Mouse (Mus musculus) heart, postnatal 0 days (tissue): ENCODE measurements at regions not wholly inside any gene's neighbourhood (a gene's known extent, or its start where the extent isn't known, plus 50 kb on each side); places are given as distances from the start of the nearest gene placed in this dataset.

Experiments
- ATAC-seq: fragments of 200-750 bp; cut with Nextera tagmentation; 2 replicates; pipeline ENCODE4 v1.8.0; 2017; ENCODE audit warnings: low read depth, moderate number of reproducible peaks, moderate library complexity; ENCODE audit not compliant: insufficient read depth
- DNase-seq: peaks from one replicate; pipeline ENCODE4 v3.0.0-alpha.2; 2016; ENCODE audit warnings: low spot score
- H3K27ac ChIP-seq: fragments of 300-500 bp; sonication (generic); 2 replicates; pipeline ENCODE4 v1.5.1; 2014; ENCODE audit warnings: low read depth, mild to moderate bottlenecking
- H3K27me3 ChIP-seq: fragments of 300-500 bp; sonication (generic); 2 replicates; pipeline ENCODE4 v1.6.1; 2014; ENCODE audit warnings: low read length, mixed read lengths; ENCODE audit not compliant: control insufficient read depth, insufficient read depth
- H3K36me3 ChIP-seq: fragments of 300-500 bp; sonication (generic); replicated peaks from 2 replicates; pipeline ENCODE4 v1.6.1; 2014; ENCODE audit warnings: low read length, mixed read lengths; ENCODE audit not compliant: control insufficient read depth, insufficient read depth
- H3K4me1 ChIP-seq: fragments of 300-500 bp; sonication (generic); 2 replicates; pipeline ENCODE4 v1.6.1; 2014; ENCODE audit warnings: antibody characterized with exemption; ENCODE audit not compliant: control insufficient read depth, insufficient read depth
- H3K4me2 ChIP-seq: fragments of 300-500 bp; sonication (generic); 2 replicates; pipeline ENCODE4 v1.6.1; 2014; ENCODE audit warnings: low read depth, mild to moderate bottlenecking, low read length, moderate library complexity
- H3K4me3 ChIP-seq: fragments of 300-500 bp; sonication (generic); 2 replicates; pipeline ENCODE4 v1.5.1; 2014; ENCODE audit warnings: low read depth, low read length
- H3K9ac ChIP-seq: fragments of 300-500 bp; sonication (generic); replicated peaks from 2 replicates; pipeline ENCODE4 v1.6.1; 2014; ENCODE audit warnings: low read depth, low read length, mixed read lengths
- H3K9me3 ChIP-seq: fragments of 300-500 bp; sonication (generic); replicated peaks from 2 replicates; pipeline ENCODE4 v1.6.1; 2016; ENCODE audit warnings: low read length; ENCODE audit not compliant: control insufficient read depth
- CTCF ChIP-seq: IDR thresholded peaks from 2 replicates; pipeline ENCODE4 v1.5.1; 2016; ENCODE audit warnings: antibody characterized with exemption, control low read depth, low read depth
- EP300 ChIP-seq: IDR thresholded peaks from 2 replicates; pipeline ENCODE4 v1.6.1; 2016; ENCODE audit warnings: antibody characterized with exemption, low read depth
- WGBS: fragments of 180-500 bp; shearing (Covaris S2); extraction: QIAGEN DNeasy Blood & Tissue Kit; methylation state at CpG from one replicate; pipeline ENCODE4 v1.1.7; 2014; 5-methylcytosine and 5-hydroxymethylcytosine counted together

- Histone ChIP-seq H3K36me3 (no peaks in the 10 kb centered on the region), H3K27ac (no peak overlapping the region), H3K4me1 (0 out of 2 replicates have a peak, but pooled peaks cover 5% of the 10 kb centered on the region), H3K9ac (no peak overlapping the region), H3K4me3 (no peak overlapping the region), H3K9me3 (0 out of 2 replicates have a peak, but pooled peaks cover 7% of the 10 kb centered on the region), H3K27me3 (no peaks in the 10 kb centered on the region), H3K4me2 (no peak overlapping the region)
- DNase-seq (no peak), ATAC-seq (no peak)
- no peak for TF ChIP-seq CTCF
- TF ChIP-seq EP300, result no peak
- 36% methylated on average over 4 of the region's 4 CpGs for WGBS
Measured at GRCm38 (mm10) chr14:102243806-102244536, 514.2 kb downstream of the Lmo7 start.

GRCm38 (mm10) chr14:102216581-102217368 lies 487.0 kb downstream of the Lmo7 start:
- ATAC-seq, result no peak
- Histone ChIP-seq H3K27ac (no peak overlapping the region), H3K9me3 (no peaks in the 10 kb centered on the region), H3K9ac (no peak overlapping the region), H3K36me3 (no peaks in the 10 kb centered on the region), H3K4me2 (0 out of 2 replicates have a peak overlapping the region, but pooled peaks have one; percentile 23), H3K4me1 (peaks cover 8% of the 10 kb centered on the region; the same call in 1 of the 2 replicates), H3K4me3 (no peak overlapping the region), H3K27me3 (no peaks in the 10 kb centered on the region)
- 42% methylated on average over 7 of the region's 7 CpGs for WGBS
- no peak for DNase-seq
- TF ChIP-seq CTCF (no peak), EP300 (no peak)

- peaks cover 8% of the 10 kb centered on the region; the same call in 1 of the 2 replicates for H3K4me1 ChIP-seq
- no peak overlapping the region for H3K4me3 ChIP-seq
- H3K4me2 ChIP-seq, result no peak overlapping the region
- H3K36me3 ChIP-seq, result no peaks in the 10 kb centered on the region
- no peak overlapping the region for H3K9ac ChIP-seq
- ATAC-seq, result no peak
- no peaks in the 10 kb centered on the region for H3K27me3 ChIP-seq
- no peak for DNase-seq
- H3K9me3 ChIP-seq, result no peaks in the 10 kb centered on the region
- no peak overlapping the region for H3K27ac ChIP-seq
- WGBS, result 74% methylated on average over 4 of the region's 4 CpGs
- TF ChIP-seq CTCF, result no peak
- TF ChIP-seq EP300, result no peak
Measured at GRCm38 (mm10) chr14:102215267-102215964, 485.7 kb downstream of the Lmo7 start.

- Histone ChIP-seq H3K4me2 (no peak overlapping the region), H3K4me1 (peaks cover 10% of the 10 kb centered on the region), H3K27me3 (no peaks in the 10 kb centered on the region), H3K4me3 (no peak overlapping the region), H3K27ac (no peak overlapping the region), H3K9me3 (no peaks in the 10 kb centered on the region), H3K36me3 (no peaks in the 10 kb centered on the region), H3K9ac (no peak overlapping the region)
- WGBS, result 83% methylated on average over 2 of the region's 2 CpGs
- DNase-seq, result no peak
- ATAC-seq, result no peak
- TF ChIP-seq CTCF, result no peak
- no peak for TF ChIP-seq EP300
Measured at GRCm38 (mm10) chr14:102212079-102212478, 482.3 kb downstream of the Lmo7 start.

GRCm38 (mm10) chr14:102204881-102205671 lies 475.3 kb downstream of the Lmo7 start:
- Histone ChIP-seq H3K27ac (no peak overlapping the region), H3K36me3 (no peaks in the 10 kb centered on the region), H3K4me2 (no peak overlapping the region), H3K4me1 (peaks cover 3% of the 10 kb centered on the region; the same call in 1 of the 2 replicates), H3K4me3 (no peak overlapping the region), H3K9me3 (no peaks in the 10 kb centered on the region), H3K27me3 (no peaks in the 10 kb centered on the region), H3K9ac (no peak overlapping the region)
- WGBS, result 87% methylated on average over 10 of the region's 10 CpGs
- ATAC-seq, result no peak
- DNase-seq, result no peak
- TF ChIP-seq EP300, result no peak
- TF ChIP-seq CTCF, result no peak
